Mouse (Mus musculus) neural tube, embryonic 15.5 days (tissue): ENCODE data around the gene Ogfod2. TPM values are rescaled to one million over a fixed set of nuclear protein-coding genes. Genes with fewer than 3 reads are reported as not detected.

ENCODE experiments used
- ATAC-seq: fragments of 200-750 bp; cut with Nextera tagmentation; 2 replicates; pipeline ENCODE4 v1.8.0; 2017; ENCODE audit warnings: mild to moderate bottlenecking, moderate TSS enrichment, moderate library complexity; ENCODE audit not compliant: low FRiP score
- H3K27ac ChIP-seq: fragments of 300-500 bp; sonication (generic); replicated peaks from 2 replicates; pipeline ENCODE4 v1.5.1; 2015; ENCODE audit warnings: mild to moderate bottlenecking, inconsistent platforms
- H3K27me3 ChIP-seq: fragments of 300-500 bp; sonication (generic); replicated peaks from 2 replicates; pipeline ENCODE4 v1.6.1; 2015; ENCODE audit warnings: inconsistent platforms
- H3K36me3 ChIP-seq: fragments of 300-500 bp; sonication (generic); 2 replicates; pipeline ENCODE4 v1.6.1; 2015; ENCODE audit warnings: inconsistent platforms
- H3K4me1 ChIP-seq: fragments of 300-500 bp; sonication (generic); 2 replicates; pipeline ENCODE4 v1.6.1; 2015; ENCODE audit warnings: inconsistent platforms
- H3K4me2 ChIP-seq: fragments of 300-500 bp; sonication (generic); 2 replicates; pipeline ENCODE4 v1.6.1; 2015; ENCODE audit warnings: inconsistent platforms, mild to moderate bottlenecking, moderate library complexity
- H3K4me3 ChIP-seq: fragments of 300-500 bp; sonication (generic); replicated peaks from 2 replicates; pipeline ENCODE4 v1.5.1; 2015; ENCODE audit warnings: mild to moderate bottlenecking, inconsistent platforms
- H3K9ac ChIP-seq: fragments of 300-500 bp; sonication (generic); replicated peaks from 2 replicates; pipeline ENCODE4 v1.6.1; 2015; ENCODE audit warnings: mild to moderate bottlenecking, inconsistent platforms
- H3K9me3 ChIP-seq: fragments of 300-500 bp; sonication (generic); replicated peaks from 2 replicates; pipeline ENCODE4 v1.6.1; 2016; ENCODE audit warnings: inconsistent platforms
- WGBS: fragments of 180-500 bp; shearing (Covaris S2); methylation state at CpG from one replicate; pipeline ENCODE4 v1.1.7; 2015; ENCODE audit warnings: mixed read lengths; 5-methylcytosine and 5-hydroxymethylcytosine counted together
- polyA plus RNA-seq: library from polyadenylated mRNA; unstranded; fragments of >200 nt; fragmentation: Nextera tagmentation; extraction: Ambion mirVana; gene quantifications from 2 replicates; pipeline ENCODE4 v1.2.1, GENCODE M21; 2015

Ogfod2 gene
- polyA plus RNA-seq, 1 experiment from 2014 or later = 43.7 TPM

GRCm38 (mm10) chr5:124095596-124096232, 16.4 kb upstream of the Ogfod2 start, which contains the start of gene Abcb9:
Abcb9 (minus strand) TSS chr5:124095798.
- Histone ChIP-seq H3K9me3 (no peaks in the 10 kb centered on the region), H3K27ac (peak within 1 kb of the TSS; percentile 15; the same call in 1 of the 2 replicates), H3K9ac (peak within 1 kb of the TSS; percentile 62), H3K27me3 (peaks cover 7% of the 10 kb centered on the region; the same call in 1 of the 2 replicates), H3K4me3 (peak within 1 kb of the TSS; percentile 51), H3K4me2 (peak within 1 kb of the TSS; percentile 73), H3K4me1 (peaks cover 26% of the 10 kb centered on the region), H3K36me3 (no peaks in the 10 kb centered on the region)
- WGBS = under 1% methylated on average over 42 of the region's 42 CpGs
- ATAC-seq = peak; percentile 89

GRCm38 (mm10) chr5:124098923-124099322, 13.2 kb upstream of the Ogfod2 start:
- peaks cover 21% of the 10 kb centered on the region for H3K4me1 ChIP-seq
- no peak overlapping the region for H3K9ac ChIP-seq
- no peak overlapping the region for H3K4me3 ChIP-seq
- ATAC-seq = no peak
- H3K36me3 ChIP-seq = 0 out of 2 replicates have a peak, but pooled peaks cover 3% of the 10 kb centered on the region
- 92% methylated on average over 2 of the region's 2 CpGs for WGBS
- peaks cover 7% of the 10 kb centered on the region; the same call in 1 of the 2 replicates for H3K27me3 ChIP-seq
- H3K27ac ChIP-seq = no peak overlapping the region
- H3K4me2 ChIP-seq = no peak overlapping the region
- H3K9me3 ChIP-seq = no peaks in the 10 kb centered on the region

- Histone ChIP-seq H3K4me2 (no peak overlapping the region), H3K27ac (no peak overlapping the region), H3K9ac (no peak overlapping the region), H3K9me3 (no peaks in the 10 kb centered on the region), H3K36me3 (0 out of 2 replicates have a peak, but pooled peaks cover 6% of the 10 kb centered on the region), H3K4me1 (peaks cover 8% of the 10 kb centered on the region; the same call in 1 of the 2 replicates), H3K4me3 (no peak overlapping the region), H3K27me3 (0 out of 2 replicates have a peak, but pooled peaks cover 2% of the 10 kb centered on the region)
- 90% methylated on average over 11 of the region's 11 CpGs for WGBS
- no peak for ATAC-seq
These were observed 11.7 kb upstream of the Ogfod2 start for GRCm38 (mm10) chr5:124100128-124101044.

- 84% methylated on average over 6 of the region's 6 CpGs for WGBS
- no peak overlapping the region for H3K4me2 ChIP-seq
- no peak overlapping the region for H3K4me3 ChIP-seq
- H3K4me1 ChIP-seq = no peaks in the 10 kb centered on the region
- no peak overlapping the region for H3K27ac ChIP-seq
- H3K27me3 ChIP-seq = 0 out of 2 replicates have a peak, but pooled peaks cover 2% of the 10 kb centered on the region
- no peak for ATAC-seq
- no peaks in the 10 kb centered on the region for H3K9me3 ChIP-seq
- 0 out of 2 replicates have a peak, but pooled peaks cover 6% of the 10 kb centered on the region for H3K36me3 ChIP-seq
- no peak overlapping the region for H3K9ac ChIP-seq
These were observed 9.8 kb upstream of the Ogfod2 start for GRCm38 (mm10) chr5:124102326-124102725.

GRCm38 (mm10) chr5:124103020-124103419, 9.1 kb upstream of the Ogfod2 start:
- Histone ChIP-seq H3K4me2 (no peak overlapping the region), H3K36me3 (0 out of 2 replicates have a peak, but pooled peaks cover 6% of the 10 kb centered on the region), H3K27ac (no peak overlapping the region), H3K9ac (no peak overlapping the region), H3K4me1 (no peaks in the 10 kb centered on the region), H3K27me3 (0 out of 2 replicates have a peak, but pooled peaks cover under 1% of the 10 kb centered on the region), H3K9me3 (no peaks in the 10 kb centered on the region), H3K4me3 (no peak overlapping the region)
- no peak for ATAC-seq
- WGBS = 92% methylated on average over 3 of the region's 3 CpGs

GRCm38 (mm10) chr5:124103552-124103951, 8.5 kb upstream of the Ogfod2 start:
- 96% methylated on average over 9 of the region's 9 CpGs for WGBS
- no peak overlapping the region for H3K9ac ChIP-seq
- no peak overlapping the region for H3K4me3 ChIP-seq
- H3K27ac ChIP-seq = no peak overlapping the region
- H3K9me3 ChIP-seq = no peaks in the 10 kb centered on the region
- H3K4me2 ChIP-seq = no peak overlapping the region
- H3K36me3 ChIP-seq = 0 out of 2 replicates have a peak, but pooled peaks cover 6% of the 10 kb centered on the region
- H3K27me3 ChIP-seq = no peaks in the 10 kb centered on the region
- H3K4me1 ChIP-seq = no peaks in the 10 kb centered on the region
- no peak for ATAC-seq

- H3K9ac ChIP-seq = peak overlapping the region; percentile 54
- peak overlapping the region; percentile 92 for H3K4me2 ChIP-seq
- ATAC-seq = peak; percentile 1; the same call in 1 of the 2 replicates
- peak overlapping the region; percentile 96 for H3K27ac ChIP-seq
- H3K4me1 ChIP-seq = peaks cover 34% of the 10 kb centered on the region
- 26% methylated on average over 17 of the region's 17 CpGs for WGBS
- no peaks in the 10 kb centered on the region for H3K36me3 ChIP-seq
- no peaks in the 10 kb centered on the region for H3K27me3 ChIP-seq
- H3K4me3 ChIP-seq = peak overlapping the region; percentile 93
- H3K9me3 ChIP-seq = no peaks in the 10 kb centered on the region
These were observed 888 bp upstream of the Ogfod2 start for GRCm38 (mm10) chr5:124111077-124111741.

GRCm38 (mm10) chr5:124112531-124112930, 434 bp downstream of the Ogfod2 start:
- H3K27ac ChIP-seq = peak overlapping the region; percentile 96
- peaks cover under 1% of the 10 kb centered on the region; the same call in 1 of the 2 replicates for H3K36me3 ChIP-seq
- peak overlapping the region; percentile 92 for H3K4me2 ChIP-seq
- under 1% methylated on average over 18 of the region's 18 CpGs for WGBS
- H3K4me3 ChIP-seq = peak overlapping the region; percentile 93
- peak; percentile 0; the same call in 1 of the 2 replicates for ATAC-seq
- no peaks in the 10 kb centered on the region for H3K27me3 ChIP-seq
- H3K9me3 ChIP-seq = no peaks in the 10 kb centered on the region
- H3K4me1 ChIP-seq = peaks cover 45% of the 10 kb centered on the region
- peak overlapping the region; percentile 68 for H3K9ac ChIP-seq

- Histone ChIP-seq H3K9ac (peak overlapping the region; percentile 68), H3K4me3 (peak overlapping the region; percentile 93), H3K4me2 (peak overlapping the region; percentile 92), H3K36me3 (peaks cover 6% of the 10 kb centered on the region), H3K27me3 (no peaks in the 10 kb centered on the region), H3K9me3 (no peaks in the 10 kb centered on the region), H3K4me1 (peaks cover 50% of the 10 kb centered on the region), H3K27ac (peak overlapping the region; percentile 96)
- 17% methylated on average over 14 of the region's 14 CpGs for WGBS
- ATAC-seq = no peak
These were observed 933 bp downstream of the Ogfod2 start for GRCm38 (mm10) chr5:124113030-124113429.

- Histone ChIP-seq H3K27me3 (no peaks in the 10 kb centered on the region), H3K9ac (no peak overlapping the region), H3K4me3 (no peak overlapping the region), H3K36me3 (peaks cover 18% of the 10 kb centered on the region), H3K9me3 (no peaks in the 10 kb centered on the region), H3K27ac (no peak overlapping the region), H3K4me1 (peaks cover 63% of the 10 kb centered on the region), H3K4me2 (no peak overlapping the region)
- 94% methylated on average over 24 of the region's 24 CpGs for WGBS
- ATAC-seq = no peak
These were observed 2.4 kb downstream of the Ogfod2 start for GRCm38 (mm10) chr5:124114276-124115025.
